In genomic region chr9:66859523-66859922, GRCm38 (mm10) we compare ENCODE assay signal across 16 mouse cellular contexts.
"Had no signal": no experiment of that assay in that cellular context is flagged by ENCODE, and none has a peak within 500 bp of the region (broad histone marks: within the 10 kb centered on the region; RNA-seq: fewer than 3 reads in every experiment).

No protein-coding gene starts in this region.

- DNase-seq: liver, postnatal 0 days; lung, adult 2 months; right cerebral cortex, postnatal 14 days; thymus, adult 2 months; thymus, postnatal 25 days; thymus, postnatal 4 days had no signal

- H3K36me3 ChIP-seq: midbrain, embryonic 15.5 days had no signal

- ATAC-seq: liver, postnatal 0 days; midbrain, embryonic 13.5 days; midbrain, embryonic 15.5 days had no signal

- H3K27ac ChIP-seq: liver, embryonic 15.5 days; lung, embryonic 15.5 days; macrophage; midbrain, embryonic 13.5 days; midbrain, embryonic 15.5 days; neural tube, embryonic 12.5 days; stomach, embryonic 15.5 days; stomach, postnatal 0 days had no signal

- H3K4me1 ChIP-seq: midbrain, embryonic 15.5 days; neural tube, embryonic 12.5 days; stomach, embryonic 15.5 days had no signal

- H3K4me3 ChIP-seq: liver, embryonic 15.5 days; lung, embryonic 15.5 days; megakaryocyte, embryonic 14.5 days; midbrain, embryonic 13.5 days; midbrain, embryonic 15.5 days; neural tube, embryonic 12.5 days; stomach, embryonic 15.5 days had no signal

- H3K9ac ChIP-seq: liver, embryonic 15.5 days; liver, postnatal 0 days; lung, embryonic 15.5 days; midbrain, embryonic 13.5 days; midbrain, embryonic 15.5 days; neural tube, embryonic 12.5 days; stomach, embryonic 15.5 days had no signal

- H3K27me3 ChIP-seq: liver, embryonic 15.5 days; lung, embryonic 15.5 days; megakaryocyte, embryonic 14.5 days; midbrain, embryonic 13.5 days; midbrain, embryonic 15.5 days; neural tube, embryonic 12.5 days; stomach, embryonic 15.5 days had no signal

- H3K4me2 ChIP-seq: liver, embryonic 15.5 days; lung, embryonic 15.5 days; midbrain, embryonic 11.5 days; midbrain, embryonic 13.5 days; midbrain, embryonic 15.5 days; neural tube, embryonic 12.5 days; stomach, embryonic 15.5 days had no signal

- H3K9me3 ChIP-seq: liver, embryonic 15.5 days; lung, embryonic 15.5 days; megakaryocyte, embryonic 14.5 days; midbrain, embryonic 13.5 days; midbrain, embryonic 15.5 days; neural tube, embryonic 12.5 days; stomach, embryonic 15.5 days had no signal
